Mouse (Mus musculus) heart, adult 9 months (tissue): Measurements from ENCODE around the gene Helz.
"Not testable (repeated sequence)": the region's sequence is repeated elsewhere in the genome, so short reads cannot be mapped to it uniquely, and the experiment has no call there.

ENCODE experiments used
- DNase-seq, 2 experiments: peaks; one replicate each; pipeline ENCODE4 v3.0.0; 2022; ENCODE audit warnings: low spot score in 2 of 2

The Helz gene

GRCm38 (mm10) chr11:107548204-107548975 lies 660 bp downstream of the Helz start:
- no peak for DNase-seq

GRCm38 (mm10) chr11:107559874-107560273 lies 12.1 kb downstream of the Helz start:
- no peak for DNase-seq

GRCm38 (mm10) chr11:107567431-107567830 lies 19.7 kb downstream of the Helz start:
- DNase-seq, result no peak

- DNase-seq, result no peak
These were observed 20.8 kb downstream of the Helz start for GRCm38 (mm10) chr11:107568466-107568995.

GRCm38 (mm10) chr11:107570891-107571290 lies 23.2 kb downstream of the Helz start:
- DNase-seq, result not testable (repeated sequence)

- no peak for DNase-seq
These were observed 23.6 kb downstream of the Helz start for GRCm38 (mm10) chr11:107571318-107571717.

GRCm38 (mm10) chr11:107572551-107572950 lies 24.8 kb downstream of the Helz start:
- DNase-seq, result no peak

GRCm38 (mm10) chr11:107573061-107573692 lies 25.4 kb downstream of the Helz start:
- DNase-seq, result no peak

- DNase-seq, result peak; percentile 43 to 67
These were observed 26.1 kb downstream of the Helz start for GRCm38 (mm10) chr11:107573847-107574246.

GRCm38 (mm10) chr11:107574811-107575705 lies 27.3 kb downstream of the Helz start:
- no peak for DNase-seq

- DNase-seq, result no peak
These were observed 28.5 kb downstream of the Helz start for GRCm38 (mm10) chr11:107576186-107576585.

- DNase-seq, result no peak
These were observed 29.7 kb downstream of the Helz start for GRCm38 (mm10) chr11:107577400-107577799.

GRCm38 (mm10) chr11:107578226-107578625 lies 30.5 kb downstream of the Helz start:
- no peak for DNase-seq

GRCm38 (mm10) chr11:107580786-107581185 lies 33.1 kb downstream of the Helz start:
- no peak for DNase-seq

GRCm38 (mm10) chr11:107584660-107585451 lies 37.1 kb downstream of the Helz start:
- no peak for DNase-seq

- DNase-seq, result not testable (repeated sequence)
These were observed 38.4 kb downstream of the Helz start for GRCm38 (mm10) chr11:107586129-107586528.

GRCm38 (mm10) chr11:107587141-107587540 lies 39.4 kb downstream of the Helz start:
- DNase-seq, result no peak

GRCm38 (mm10) chr11:107592575-107592974 lies 44.8 kb downstream of the Helz start:
- DNase-seq, result no peak

- no peak for DNase-seq
These were observed 49.7 kb downstream of the Helz start for GRCm38 (mm10) chr11:107597381-107597780.

- DNase-seq, result no peak
These were observed 58.0 kb downstream of the Helz start for GRCm38 (mm10) chr11:107605694-107606093.

GRCm38 (mm10) chr11:107613906-107614305 lies 66.2 kb downstream of the Helz start:
- no peak for DNase-seq
